Mouse (Mus musculus) liver, embryonic 16.5 days (tissue): ENCODE measurements around the gene Ppt2. TPM values are rescaled to one million over a fixed set of nuclear protein-coding genes. Genes with fewer than 3 reads are reported as not detected.

Experiments
- ATAC-seq: fragments of 200-750 bp; cut with Nextera tagmentation; 2 replicates; pipeline ENCODE4 v1.8.0; 2017; ENCODE audit warnings: low read depth, mild to moderate bottlenecking, moderate number of reproducible peaks, moderate library complexity
- H3K27ac ChIP-seq: fragments of 300-500 bp; sonication (generic); 2 replicates; pipeline ENCODE4 v1.5.1; 2014; ENCODE audit warnings: mild to moderate bottlenecking, low read length
- H3K27me3 ChIP-seq: fragments of 300-500 bp; sonication (generic); 2 replicates; pipeline ENCODE4 v1.6.1; 2014; ENCODE audit warnings: low read depth, low read length, mixed read lengths; ENCODE audit not compliant: control insufficient read depth, insufficient read depth
- H3K36me3 ChIP-seq: fragments of 300-500 bp; sonication (generic); 2 replicates; pipeline ENCODE4 v1.6.1; 2014; ENCODE audit warnings: mild to moderate bottlenecking; ENCODE audit not compliant: control insufficient read depth, insufficient read depth
- H3K4me1 ChIP-seq: fragments of 300-500 bp; sonication (generic); 2 replicates; pipeline ENCODE4 v1.6.1; 2014; ENCODE audit warnings: low read depth, low read length, mixed read lengths; ENCODE audit not compliant: control insufficient read depth
- H3K4me2 ChIP-seq: fragments of 300-500 bp; sonication (generic); 2 replicates; pipeline ENCODE4 v1.6.1; 2014; ENCODE audit warnings: low read depth, low read length, mixed read lengths
- H3K4me3 ChIP-seq: fragments of 300-500 bp; sonication (generic); 2 replicates; pipeline ENCODE4 v1.5.1; 2014; ENCODE audit warnings: low read depth, mild to moderate bottlenecking, low read length
- H3K9ac ChIP-seq: fragments of 300-500 bp; sonication (generic); 2 replicates; pipeline ENCODE4 v1.6.1; 2014; ENCODE audit warnings: low read depth, low read length
- H3K9me3 ChIP-seq: fragments of 300-500 bp; sonication (generic); replicated peaks from 2 replicates; pipeline ENCODE4 v1.6.1; 2016; ENCODE audit warnings: low read length; ENCODE audit not compliant: control insufficient read depth
- WGBS: fragments of 180-500 bp; shearing (Covaris S2); extraction: QIAGEN DNeasy Blood & Tissue Kit; methylation state at CpG from one replicate; pipeline ENCODE4 v1.1.7; 2014; ENCODE audit not compliant: insufficient replicate concordance; 5-methylcytosine and 5-hydroxymethylcytosine counted together
- polyA plus RNA-seq: library from polyadenylated mRNA; unstranded; fragments of >200 nt; fragmentation: Nextera tagmentation; extraction: Ambion mirVana; gene quantifications from 2 replicates; pipeline ENCODE4 v1.2.1, GENCODE M21; 2015

Ppt2 gene
- polyA plus RNA-seq, 1 experiment from 2014 or later: 13.8 TPM

DNA sequence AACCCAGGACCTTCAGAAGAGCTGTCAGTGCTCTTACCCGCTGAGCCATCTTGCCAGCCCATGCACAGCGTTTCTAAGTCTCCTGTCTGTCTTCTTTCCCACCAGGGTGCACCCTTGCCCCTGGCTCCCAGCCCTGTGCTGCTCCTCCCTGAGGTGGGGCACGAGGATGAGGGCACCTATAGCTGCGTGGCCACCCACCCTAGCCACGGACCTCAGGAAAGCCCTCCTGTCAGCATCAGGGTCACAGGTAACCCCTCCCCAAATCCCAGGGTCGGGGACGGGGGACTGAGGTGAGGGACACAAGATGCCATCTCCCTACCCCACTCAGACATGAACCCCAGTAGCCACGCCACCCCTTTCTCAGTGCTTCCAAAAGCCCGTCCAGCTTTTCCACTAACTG is 28.4 kb downstream of the Ppt2 start:
- Histone ChIP-seq H3K27me3 (no peaks in the 10 kb centered on the region), H3K4me3 (no peak overlapping the region), H3K4me2 (no peak overlapping the region), H3K4me1 (peaks cover 32% of the 10 kb centered on the region), H3K9ac (no peak overlapping the region), H3K9me3 (no peaks in the 10 kb centered on the region), H3K36me3 (peaks cover 16% of the 10 kb centered on the region), H3K27ac (no peak overlapping the region)
- 67% methylated on average over 9 of the region's 9 CpGs for WGBS
- no peak for ATAC-seq

DNA sequence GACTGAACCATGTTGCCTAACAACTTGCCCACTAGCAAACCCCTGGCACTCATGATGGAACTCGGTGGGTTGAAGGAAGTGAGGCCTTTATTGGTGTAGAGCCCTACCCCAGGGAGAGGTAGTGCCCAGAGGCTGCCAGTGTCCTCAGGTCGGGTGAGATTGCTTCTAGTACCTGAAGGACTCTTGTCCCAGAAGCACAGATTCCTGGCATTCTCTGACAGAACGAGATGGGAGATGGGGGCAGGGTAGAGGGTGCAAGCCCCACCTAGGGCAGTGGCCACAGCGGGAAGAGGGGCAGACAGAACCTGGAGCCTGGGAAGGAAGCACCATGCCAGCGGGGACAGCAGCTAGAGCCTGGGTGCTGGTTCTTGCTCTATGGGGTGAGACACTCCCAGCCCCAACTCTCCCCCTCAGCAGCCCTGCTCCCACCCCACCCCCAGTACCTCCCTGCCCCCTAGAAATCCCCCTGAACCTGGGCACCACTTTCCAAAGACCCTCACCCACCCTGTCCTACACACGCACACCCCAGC is 30.7 kb downstream of the Ppt2 start, which contains the start of gene Ager:
Gene Ager, plus strand, starts transcription at position 297 of the 530 bp plus-strand sequence.
- H3K9ac ChIP-seq: no peak within 1 kb of the TSS
- WGBS: 26% methylated on average over 6 of the region's 6 CpGs
- H3K36me3 ChIP-seq: peaks cover 19% of the 10 kb centered on the region
- ATAC-seq: no peak
- H3K27me3 ChIP-seq: no peaks in the 10 kb centered on the region
- H3K4me3 ChIP-seq: no peak within 1 kb of the TSS
- peaks cover 39% of the 10 kb centered on the region for H3K4me1 ChIP-seq
- H3K27ac ChIP-seq: no peak within 1 kb of the TSS
- no peak within 1 kb of the TSS for H3K4me2 ChIP-seq
- H3K9me3 ChIP-seq: no peaks in the 10 kb centered on the region

DNA sequence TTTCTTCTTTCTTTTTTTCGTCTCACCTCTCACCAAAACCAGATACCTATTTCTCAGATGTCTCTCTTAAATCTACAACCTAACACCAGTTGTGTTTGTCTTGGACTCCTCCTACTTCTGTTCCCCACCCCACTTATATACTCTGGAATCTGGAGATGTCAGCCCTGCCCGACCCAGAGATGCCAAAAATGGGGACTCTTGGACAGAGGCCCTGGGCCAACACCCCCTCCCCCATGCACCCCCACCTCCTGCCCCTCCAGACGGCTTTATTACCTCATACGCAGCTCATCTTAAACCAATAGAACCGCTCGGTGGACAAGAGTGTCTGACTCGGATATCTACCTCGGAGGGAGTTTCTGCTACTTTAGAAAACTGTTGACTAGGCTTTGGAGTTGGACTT is 32.2 kb downstream of the Ppt2 start:
- no peak overlapping the region for H3K27ac ChIP-seq
- H3K27me3 ChIP-seq: no peaks in the 10 kb centered on the region
- ATAC-seq: no peak
- no peak overlapping the region for H3K4me2 ChIP-seq
- H3K36me3 ChIP-seq: peaks cover 19% of the 10 kb centered on the region
- no peak overlapping the region for H3K4me3 ChIP-seq
- 66% methylated on average over 8 of the region's 8 CpGs for WGBS
- no peak overlapping the region for H3K9ac ChIP-seq
- H3K9me3 ChIP-seq: no peaks in the 10 kb centered on the region
- peaks cover 41% of the 10 kb centered on the region for H3K4me1 ChIP-seq

DNA sequence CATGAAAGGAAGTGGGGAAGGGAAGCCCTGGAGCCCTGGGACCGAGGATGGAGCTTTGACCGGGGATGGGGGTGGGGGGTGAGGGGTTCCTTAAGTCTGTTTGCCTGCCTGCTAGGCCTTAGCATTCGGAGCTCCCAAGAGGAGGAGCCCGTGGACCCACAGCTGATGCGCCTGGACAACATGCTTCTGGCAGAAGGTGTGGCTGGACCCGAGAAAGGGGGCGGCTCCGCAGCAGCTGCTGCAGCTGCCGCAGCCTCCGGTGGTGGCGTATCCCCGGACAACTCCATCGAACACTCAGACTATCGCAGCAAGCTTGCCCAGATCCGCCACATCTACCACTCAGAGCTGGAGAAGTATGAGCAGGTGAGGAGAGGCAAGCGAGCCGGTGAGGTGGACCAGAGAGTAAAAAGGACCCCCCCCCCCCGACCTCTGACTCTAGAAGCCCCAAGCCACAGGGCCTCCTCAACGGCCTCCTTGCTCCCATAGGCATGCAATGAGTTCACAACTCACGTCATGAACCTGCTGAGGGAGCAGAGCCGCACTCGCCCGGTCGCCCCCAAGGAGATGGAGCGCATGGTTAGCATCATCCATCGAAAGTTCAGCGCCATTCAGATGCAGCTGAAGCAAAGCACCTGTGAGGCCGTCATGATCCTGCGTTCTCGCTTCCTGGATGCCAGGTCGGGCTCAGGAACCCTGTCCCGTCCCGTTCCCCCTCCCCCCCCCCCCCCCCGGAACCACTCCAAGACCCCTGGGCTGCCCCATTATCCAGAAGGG is 34.4 kb downstream of the Ppt2 start:
- no peak for ATAC-seq
- 0 out of 2 replicates have a peak overlapping the region, but pooled peaks have one; percentile 34 for H3K27ac ChIP-seq
- no peaks in the 10 kb centered on the region for H3K9me3 ChIP-seq
- H3K9ac ChIP-seq: peak overlapping the region; percentile 95; the same call in 1 of the 2 replicates
- WGBS: 64% methylated on average over 34 of the region's 34 CpGs
- H3K4me3 ChIP-seq: peak overlapping the region; percentile 83
- peak overlapping the region; percentile 100 for H3K4me2 ChIP-seq
- H3K4me1 ChIP-seq: peaks cover 56% of the 10 kb centered on the region
- H3K36me3 ChIP-seq: peaks cover 10% of the 10 kb centered on the region
- no peaks in the 10 kb centered on the region for H3K27me3 ChIP-seq

DNA sequence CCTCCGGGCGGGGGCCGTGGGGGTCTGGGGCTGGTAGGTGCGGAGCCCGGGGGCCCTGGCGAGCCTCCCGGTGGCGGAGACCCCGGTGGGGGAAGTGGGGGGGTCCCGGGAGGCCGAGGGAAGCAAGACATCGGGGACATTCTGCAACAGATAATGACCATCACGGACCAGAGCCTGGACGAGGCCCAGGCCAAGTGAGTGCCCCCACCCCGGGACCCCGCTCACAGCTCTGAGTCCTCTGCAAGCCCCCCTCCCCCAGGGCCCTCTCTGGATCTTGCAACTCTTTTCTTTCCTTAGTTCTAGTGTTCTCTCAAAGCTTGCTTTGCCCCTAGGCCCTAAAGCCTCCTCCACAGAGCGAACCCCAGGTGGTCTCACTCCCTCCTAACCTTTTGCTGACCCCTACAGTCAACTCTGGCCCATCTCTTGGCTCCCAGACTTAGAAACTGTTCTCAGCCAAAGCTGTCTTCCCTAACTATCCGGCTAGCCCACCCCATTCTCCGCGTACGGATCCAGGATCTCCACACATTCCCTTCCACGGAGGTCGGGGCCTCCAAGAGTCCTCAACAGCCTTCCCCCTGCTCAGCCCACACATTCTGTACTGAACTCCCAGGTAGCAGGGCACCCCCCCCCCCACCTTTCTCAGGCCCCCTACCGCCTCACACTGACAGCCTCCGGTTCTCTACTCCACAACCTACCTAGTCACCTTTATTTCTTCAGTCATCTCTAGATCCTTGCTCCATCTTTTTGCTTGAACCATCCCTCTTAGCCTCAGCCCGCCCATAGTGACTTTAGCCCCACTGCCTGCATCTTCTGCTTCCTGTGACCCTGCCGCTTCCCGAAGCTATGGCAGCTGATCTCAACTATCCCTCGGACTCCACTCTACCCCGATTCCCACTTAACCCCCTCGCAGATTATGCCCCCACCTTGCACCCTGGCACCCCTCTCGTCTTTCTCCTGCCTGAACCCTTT is 35.4 kb downstream of the Ppt2 start:
- peaks cover 10% of the 10 kb centered on the region for H3K36me3 ChIP-seq
- peak overlapping the region; percentile 83 for H3K4me3 ChIP-seq
- peak overlapping the region; percentile 100 for H3K4me2 ChIP-seq
- peak overlapping the region; percentile 89 for H3K27ac ChIP-seq
- H3K27me3 ChIP-seq: no peaks in the 10 kb centered on the region
- H3K4me1 ChIP-seq: peaks cover 67% of the 10 kb centered on the region
- ATAC-seq: no peak; the same call in 1 of the 2 replicates
- WGBS: 3% methylated on average over 31 of the region's 32 CpGs
- H3K9me3 ChIP-seq: no peaks in the 10 kb centered on the region
- peak overlapping the region; percentile 95 for H3K9ac ChIP-seq

DNA sequence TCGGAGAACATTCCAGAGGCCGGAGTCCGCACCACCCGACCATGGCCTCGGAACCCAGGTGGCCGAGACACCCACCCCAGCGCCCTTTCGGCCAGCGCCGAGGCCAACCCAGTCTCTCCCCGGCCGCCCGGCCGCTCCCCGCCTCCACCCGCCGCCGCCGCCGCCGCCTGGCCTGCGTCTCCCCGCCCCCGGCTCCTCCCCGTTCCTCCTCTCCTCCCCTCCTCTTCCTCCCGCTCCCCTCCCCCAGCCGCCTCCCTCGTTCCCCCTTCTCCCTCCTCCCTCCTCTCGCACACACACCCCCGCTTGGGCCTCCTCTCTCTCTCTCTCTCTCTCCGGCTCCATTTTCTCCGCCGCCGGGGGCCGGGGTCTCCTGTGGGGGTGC is 36.3 kb downstream of the Ppt2 start:
- no peaks in the 10 kb centered on the region for H3K27me3 ChIP-seq
- peaks cover 63% of the 10 kb centered on the region for H3K4me1 ChIP-seq
- peak overlapping the region; percentile 83 for H3K4me3 ChIP-seq
- WGBS: under 1% methylated on average over 21 of the region's 35 CpGs
- H3K9ac ChIP-seq: peak overlapping the region; percentile 95
- ATAC-seq: peak; percentile 65
- H3K36me3 ChIP-seq: peaks cover 10% of the 10 kb centered on the region
- no peaks in the 10 kb centered on the region for H3K9me3 ChIP-seq
- peak overlapping the region; percentile 100 for H3K4me2 ChIP-seq
- H3K27ac ChIP-seq: peak overlapping the region; percentile 89

DNA sequence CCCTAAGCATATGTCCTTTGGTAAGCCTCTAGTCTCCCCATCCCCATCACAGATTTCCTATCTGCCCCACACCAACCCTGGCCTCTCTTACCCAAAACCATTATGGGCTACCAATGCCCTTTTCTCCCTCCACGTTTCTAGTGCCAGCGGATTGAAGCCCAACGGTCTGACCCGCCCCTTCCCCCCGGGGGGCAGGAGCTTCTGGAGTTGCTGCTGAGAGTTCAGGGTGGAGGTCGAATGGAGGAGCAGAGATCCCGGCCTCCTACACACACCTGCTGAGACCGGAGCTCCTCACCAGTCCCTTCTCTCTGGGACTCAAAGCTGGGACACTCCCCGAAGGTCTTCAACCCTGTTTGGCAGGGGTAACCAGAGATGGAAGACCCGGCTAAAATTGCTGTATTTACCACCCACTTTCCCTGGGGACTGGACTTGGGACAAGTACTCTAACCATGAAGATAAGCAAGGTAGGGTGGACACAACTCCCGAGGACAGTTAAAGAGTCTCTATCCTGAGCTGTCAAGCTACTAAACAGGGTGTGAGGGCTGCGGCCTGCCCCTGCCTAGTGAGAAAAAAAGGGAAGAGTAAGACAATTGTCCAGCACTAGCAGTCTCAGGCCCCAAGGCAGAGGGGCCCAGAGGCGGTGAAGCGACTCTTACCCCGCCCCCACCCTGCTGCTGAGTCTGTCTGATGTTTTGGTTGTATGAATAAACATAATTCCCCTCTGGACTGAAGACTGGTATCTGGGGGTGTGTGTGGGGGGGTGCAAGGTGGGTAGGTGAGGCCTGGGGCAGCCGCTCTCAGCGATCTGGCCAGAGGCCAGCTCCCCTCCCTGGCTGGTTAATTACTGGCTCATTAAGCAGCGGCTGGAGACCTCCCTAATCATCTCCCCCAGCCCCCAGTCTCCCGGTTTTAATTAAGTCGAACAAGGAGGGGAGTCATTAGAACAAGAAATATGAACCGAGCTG is 37.0 kb downstream of the Ppt2 start, which contains the start of gene Pbx2:
Gene Pbx2, plus strand, starts transcription at position 238 of the 965 bp plus-strand sequence.
- no peaks in the 10 kb centered on the region for H3K9me3 ChIP-seq
- peak within 1 kb of the TSS; percentile 100 for H3K4me2 ChIP-seq
- H3K4me1 ChIP-seq: peaks cover 65% of the 10 kb centered on the region
- peaks cover 10% of the 10 kb centered on the region for H3K36me3 ChIP-seq
- WGBS: 5% methylated on average over 21 of the region's 21 CpGs
- H3K27me3 ChIP-seq: no peaks in the 10 kb centered on the region
- peak within 1 kb of the TSS; percentile 89 for H3K27ac ChIP-seq
- no peak for ATAC-seq
- H3K9ac ChIP-seq: peak within 1 kb of the TSS; percentile 95
- peak within 1 kb of the TSS; percentile 83 for H3K4me3 ChIP-seq
